Mouse (Mus musculus) fat pad, adult 2 months (tissue): ENCODE measurements at regions not wholly inside any gene's neighbourhood (a gene's known extent, or its start where the extent isn't known, plus 50 kb on each side); places are given as distances from the start of the nearest gene placed in this dataset.

Experiments
- DNase-seq: peaks from one replicate; pipeline ENCODE4 v3.0.0-alpha.2; 2011; ENCODE audit warnings: low read depth, low spot score; ENCODE audit errors: extremely low read depth

GRCm38 (mm10) chr14:17234898-17235297 lies 415.9 kb upstream of the Rarb start:
- DNase-seq, result no peak

GRCm38 (mm10) chr14:17211502-17211901 lies 392.5 kb upstream of the Rarb start:
- DNase-seq, result no peak

GRCm38 (mm10) chr14:17205691-17206090 lies 386.7 kb upstream of the Rarb start:
- DNase-seq, result no peak

- no peak for DNase-seq
Measured at GRCm38 (mm10) chr14:17203251-17204015, 384.5 kb upstream of the Rarb start.

GRCm38 (mm10) chr14:17192953-17193352 lies 374.0 kb upstream of the Rarb start:
- DNase-seq, result no peak

GRCm38 (mm10) chr14:17173218-17173617 lies 354.3 kb upstream of the Rarb start:
- DNase-seq, result no peak

- DNase-seq, result no peak
Measured at GRCm38 (mm10) chr14:17172330-17173110, 353.6 kb upstream of the Rarb start.

- DNase-seq, result no peak
Measured at GRCm38 (mm10) chr14:17171896-17172295, 352.9 kb upstream of the Rarb start.

GRCm38 (mm10) chr14:17158324-17158723 lies 339.4 kb upstream of the Rarb start:
- DNase-seq, result no peak

- no peak for DNase-seq
Measured at GRCm38 (mm10) chr14:17156402-17156954, 337.5 kb upstream of the Rarb start.

GRCm38 (mm10) chr14:17120679-17121078 lies 301.7 kb upstream of the Rarb start:
- no peak for DNase-seq

GRCm38 (mm10) chr14:17106668-17107067 lies 287.7 kb upstream of the Rarb start:
- DNase-seq, result no peak

- DNase-seq, result no peak
Measured at GRCm38 (mm10) chr14:17102486-17102885, 283.5 kb upstream of the Rarb start.

- no peak for DNase-seq
Measured at GRCm38 (mm10) chr14:17090573-17090937, 271.6 kb upstream of the Rarb start.

GRCm38 (mm10) chr14:17089640-17090572 lies 270.9 kb upstream of the Rarb start:
- no peak for DNase-seq

GRCm38 (mm10) chr14:17089089-17089634 lies 270.2 kb upstream of the Rarb start:
- DNase-seq, result no peak

GRCm38 (mm10) chr14:17087828-17088227 lies 268.9 kb upstream of the Rarb start:
- DNase-seq, result no peak

GRCm38 (mm10) chr14:17083907-17084306 lies 265.0 kb upstream of the Rarb start:
- DNase-seq, result no peak

GRCm38 (mm10) chr14:17081904-17082303 lies 262.9 kb upstream of the Rarb start:
- DNase-seq, result no peak

- no peak for DNase-seq
Measured at GRCm38 (mm10) chr14:17079513-17079912, 260.6 kb upstream of the Rarb start.

GRCm38 (mm10) chr14:17061358-17061757 lies 242.4 kb upstream of the Rarb start:
- no peak for DNase-seq
